Mouse (Mus musculus) urinary bladder, postnatal 36 days (tissue): ENCODE results near the gene Zbtb7a.
"Not testable (repeated sequence)": the region's sequence is repeated elsewhere in the genome, so short reads cannot be mapped to it uniquely, and the experiment has no call there.

ENCODE experiments used
- DNase-seq, 2 experiments: peaks; one replicate each; pipeline ENCODE4 v3.0.0; 2022; ENCODE audit warnings: low spot score in 2 of 2, mixed read lengths in 1 of 2

Zbtb7a gene

DNA sequence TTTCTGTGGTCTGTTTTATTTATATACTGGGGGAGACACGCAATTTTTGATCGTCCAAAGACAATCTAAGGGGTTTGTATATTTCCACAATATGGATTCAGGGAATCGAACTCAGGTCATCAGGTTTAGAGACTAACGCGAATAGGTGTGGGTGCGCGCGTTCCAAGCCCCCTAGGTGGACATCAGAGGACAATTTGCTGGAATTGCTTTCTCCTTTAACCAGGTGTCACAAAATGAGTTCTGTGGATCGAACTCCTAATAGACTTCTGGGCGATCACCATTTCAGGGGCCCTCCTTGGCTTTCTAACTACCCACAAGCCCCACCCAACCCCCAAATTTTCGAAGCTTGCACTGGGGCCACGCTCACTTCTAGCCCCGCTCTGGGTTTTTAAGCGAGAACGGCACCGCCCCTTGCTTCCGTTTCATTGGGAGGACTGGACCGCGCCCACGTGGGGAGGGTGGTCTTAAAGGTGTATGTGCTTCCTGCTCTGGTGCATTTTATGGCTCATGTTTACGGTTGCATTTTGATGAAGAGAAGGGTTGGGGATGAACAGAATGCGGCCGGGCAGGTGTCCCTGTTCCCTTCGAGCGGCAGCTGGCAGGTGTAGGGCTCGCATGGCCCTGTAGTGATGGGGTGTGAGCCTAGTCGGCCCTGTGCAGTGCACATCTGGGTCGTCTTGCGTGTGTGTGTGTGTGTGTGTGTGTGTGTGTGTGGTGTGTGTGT, 33.7 kb downstream of the Zbtb7a start:
- DNase-seq, result peak; percentile 79 to 88

DNA sequence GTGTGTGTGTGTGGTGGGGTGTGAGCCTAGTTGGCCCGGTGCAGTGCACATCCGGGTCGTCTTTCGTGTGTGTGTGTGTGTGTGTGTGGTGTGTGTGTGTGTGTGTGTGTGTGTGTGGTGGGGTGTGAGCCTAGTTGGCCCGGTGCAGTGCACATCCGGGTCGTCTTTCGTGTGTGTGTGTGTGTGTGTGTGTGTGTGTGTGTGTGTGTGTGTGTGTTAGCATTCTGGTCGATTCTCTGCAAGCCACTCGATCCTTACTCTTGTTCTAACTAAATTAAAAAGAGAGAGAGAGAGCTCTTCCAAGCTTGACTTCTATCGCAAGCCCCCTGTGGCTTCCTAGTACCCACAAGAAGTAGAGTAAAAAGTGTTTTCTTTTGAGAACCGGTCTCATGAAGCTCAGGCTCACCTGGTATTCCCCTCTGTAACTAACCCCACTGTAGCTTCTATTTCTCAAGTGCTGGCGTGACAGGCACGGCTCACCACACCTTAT, 34.4 kb downstream of the Zbtb7a start:
- DNase-seq, result not testable (repeated sequence)

GRCm38 (mm10) chr10:81173132-81173531, 38.1 kb downstream of the Zbtb7a start:
- peak in 1 of 2 experiments; percentile 79 for DNase-seq

DNA sequence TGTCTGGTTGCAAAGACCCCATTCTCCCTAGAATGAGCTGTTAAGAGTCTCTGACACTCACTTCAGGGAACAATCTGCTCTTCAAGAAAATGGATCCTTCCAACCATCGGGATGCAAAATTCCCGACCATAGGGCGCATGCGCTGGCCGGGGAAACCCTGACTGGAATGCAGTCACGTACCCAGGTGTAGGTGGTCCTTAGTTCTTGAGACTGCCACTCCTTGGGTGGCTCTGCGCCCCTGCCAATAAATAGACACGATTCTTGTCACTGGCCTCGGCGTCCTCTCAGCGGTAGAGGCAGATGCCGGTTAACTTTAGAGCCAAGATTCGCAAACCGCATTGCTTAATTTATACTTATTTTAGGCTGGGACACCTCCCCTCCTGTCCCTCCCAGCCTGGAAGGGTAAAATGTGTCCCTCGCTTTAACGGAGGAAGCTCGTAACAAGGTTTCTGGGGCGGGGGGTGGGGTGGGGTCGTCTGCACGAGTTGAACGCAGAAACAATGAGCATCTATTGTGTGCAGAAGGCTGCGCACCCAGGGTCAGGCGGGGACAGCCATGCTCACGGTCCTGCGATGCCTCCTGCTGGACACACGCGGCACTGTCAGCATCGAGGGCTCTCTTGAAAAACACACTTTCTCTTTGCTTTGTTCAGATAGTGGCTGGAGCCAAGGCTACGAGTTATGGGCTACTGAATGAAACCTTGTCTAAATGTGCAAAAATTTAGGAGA, 39.8 kb downstream of the Zbtb7a start:
- DNase-seq, result peak; percentile 82 to 88

- DNase-seq, result not testable (repeated sequence)
Measured at GRCm38 (mm10) chr10:81175345-81175701, 40.3 kb downstream of the Zbtb7a start.

DNA sequence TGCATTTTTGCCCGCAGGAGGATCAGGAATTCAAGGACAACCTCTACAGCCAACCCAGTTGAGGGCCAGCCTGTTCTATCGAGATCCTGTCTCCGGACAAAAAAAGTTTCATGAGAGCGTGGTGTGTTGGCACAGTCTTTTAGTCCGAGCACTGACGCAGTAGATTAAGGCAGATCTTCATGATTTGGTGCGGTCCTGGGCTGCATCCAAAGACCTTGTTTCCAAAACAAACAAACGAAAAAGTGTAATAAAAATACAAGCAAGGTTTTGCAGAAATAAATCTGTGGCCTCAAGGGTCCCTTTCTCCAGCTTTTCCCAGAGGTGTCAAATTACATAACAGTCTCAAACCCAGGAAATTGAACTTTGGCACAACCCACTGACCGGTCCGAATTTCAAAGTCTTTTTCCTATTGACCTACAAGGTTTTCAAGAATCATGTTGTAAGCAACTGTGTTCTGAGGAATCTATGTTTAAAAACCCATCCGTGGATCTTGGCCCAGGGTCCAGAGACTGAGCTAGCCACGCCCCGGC, 41.0 kb downstream of the Zbtb7a start:
- DNase-seq, result peak in 1 of 2 experiments; percentile 57

DNA sequence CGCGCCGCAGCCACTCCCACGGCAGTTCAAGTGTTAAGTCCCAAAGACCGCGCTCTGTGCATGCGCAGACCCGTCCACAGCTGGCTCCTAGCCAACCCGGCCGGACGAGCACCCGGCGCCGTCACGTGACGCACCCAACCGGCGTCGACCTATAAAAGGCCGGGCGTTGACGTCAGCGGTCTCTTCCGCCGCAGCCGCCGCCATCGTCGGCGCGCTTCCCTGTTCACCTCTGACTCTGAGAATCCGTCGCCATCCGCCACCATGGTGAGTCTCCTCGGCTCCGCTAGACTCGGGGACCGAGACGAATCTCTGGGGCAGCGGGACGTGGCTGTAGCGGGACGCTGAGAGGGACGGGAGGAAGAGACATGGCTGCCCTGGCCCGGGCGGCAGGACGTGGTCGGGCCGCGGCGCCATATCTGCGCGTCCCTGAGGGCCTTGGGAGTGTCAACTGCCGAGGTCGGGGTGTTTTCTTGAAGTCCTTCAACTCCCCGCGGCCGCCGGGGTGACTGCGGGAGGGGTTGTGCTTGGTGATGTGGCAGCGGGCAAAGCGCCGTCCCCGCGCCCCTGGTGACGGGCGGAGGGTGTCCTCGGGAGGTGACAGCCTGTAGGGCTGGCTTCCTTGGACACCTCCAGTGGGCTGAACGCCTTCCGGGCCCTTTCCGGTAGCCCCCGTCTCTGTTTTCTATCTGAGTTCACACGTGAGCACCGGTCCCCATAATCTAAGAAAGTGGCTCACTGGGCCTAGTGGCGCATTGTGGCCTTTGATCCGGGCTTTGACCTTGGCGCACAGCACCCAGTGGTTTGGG, 41.6 kb downstream of the Zbtb7a start, which contains the start of gene Eef2:
TSS of gene Eef2 (plus strand) at position 166 of the 806 bp plus-strand sequence.
- DNase-seq, result peak; percentile 98 to 99

DNA sequence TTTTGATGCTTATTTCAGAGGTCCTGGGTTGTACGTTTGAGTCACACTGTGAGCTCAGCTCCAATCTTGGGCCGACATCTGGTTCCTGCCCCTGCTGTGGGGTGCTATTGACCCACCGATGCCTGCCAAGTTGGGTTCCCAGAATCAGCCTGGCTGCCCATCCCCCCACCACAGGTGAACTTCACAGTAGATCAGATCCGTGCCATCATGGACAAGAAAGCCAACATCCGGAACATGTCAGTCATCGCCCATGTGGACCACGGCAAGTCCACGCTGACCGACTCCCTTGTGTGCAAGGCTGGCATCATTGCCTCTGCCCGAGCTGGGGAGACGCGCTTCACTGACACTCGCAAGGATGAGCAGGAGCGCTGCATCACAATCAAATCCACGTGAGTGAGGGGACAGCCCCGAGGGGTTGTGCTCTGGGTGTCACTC, 42.5 kb downstream of the Zbtb7a start:
- no peak for DNase-seq

DNA sequence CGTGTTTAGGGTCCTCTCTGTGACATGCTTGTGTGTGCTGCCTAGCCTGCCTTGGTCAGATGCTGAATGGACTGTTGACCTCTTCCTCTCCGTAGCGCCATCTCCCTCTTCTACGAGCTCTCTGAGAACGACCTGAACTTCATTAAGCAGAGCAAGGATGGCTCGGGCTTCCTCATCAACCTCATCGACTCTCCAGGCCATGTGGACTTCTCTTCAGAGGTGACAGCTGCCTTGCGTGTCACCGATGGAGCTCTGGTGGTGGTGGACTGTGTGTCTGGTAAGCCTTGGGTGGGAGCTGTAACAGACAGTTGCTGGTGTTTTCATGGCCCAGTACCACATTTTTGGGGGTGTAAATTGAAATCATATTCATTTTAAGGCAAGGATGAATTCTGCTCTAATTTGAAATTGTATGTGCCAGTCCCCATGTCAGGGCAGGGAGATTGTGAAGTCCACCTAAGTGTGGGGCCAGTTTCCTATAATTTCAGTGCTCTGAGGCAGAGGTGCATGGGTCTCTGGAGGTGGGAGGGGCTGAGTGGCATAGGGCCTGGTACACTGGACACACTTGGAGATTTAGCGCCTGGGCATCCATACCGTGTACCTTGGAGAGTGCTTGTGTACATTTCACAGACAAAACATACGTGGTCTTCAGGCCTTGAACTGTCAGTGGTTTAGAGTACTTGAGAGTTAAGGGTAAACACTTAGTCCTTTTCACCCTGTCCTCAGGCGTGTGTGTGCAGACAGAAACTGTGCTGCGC, 43.1 kb downstream of the Zbtb7a start:
- DNase-seq, result no peak

GRCm38 (mm10) chr10:81178927-81179326, 43.9 kb downstream of the Zbtb7a start:
- DNase-seq, result no peak

GRCm38 (mm10) chr10:81179451-81180342, 44.7 kb downstream of the Zbtb7a start:
- no peak for DNase-seq

- no peak for DNase-seq
Measured at GRCm38 (mm10) chr10:81180946-81181345, 45.9 kb downstream of the Zbtb7a start.

DNA sequence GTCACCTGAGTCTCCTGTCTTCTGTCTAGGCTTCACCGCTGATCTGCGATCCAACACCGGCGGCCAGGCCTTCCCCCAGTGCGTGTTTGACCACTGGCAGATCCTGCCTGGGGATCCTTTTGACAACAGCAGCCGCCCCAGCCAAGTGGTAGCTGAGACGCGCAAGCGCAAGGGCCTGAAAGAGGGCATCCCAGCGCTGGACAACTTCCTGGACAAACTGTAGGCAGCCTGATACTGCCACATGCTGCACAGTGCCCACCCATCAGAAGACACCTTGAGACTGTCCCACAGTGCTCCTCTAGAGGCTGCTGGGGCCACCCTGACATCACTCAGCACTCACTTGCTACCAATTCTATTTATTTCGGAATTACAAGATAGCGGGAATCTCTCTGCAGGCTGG, 46.8 kb downstream of the Zbtb7a start:
- not testable (repeated sequence) for DNase-seq

DNA sequence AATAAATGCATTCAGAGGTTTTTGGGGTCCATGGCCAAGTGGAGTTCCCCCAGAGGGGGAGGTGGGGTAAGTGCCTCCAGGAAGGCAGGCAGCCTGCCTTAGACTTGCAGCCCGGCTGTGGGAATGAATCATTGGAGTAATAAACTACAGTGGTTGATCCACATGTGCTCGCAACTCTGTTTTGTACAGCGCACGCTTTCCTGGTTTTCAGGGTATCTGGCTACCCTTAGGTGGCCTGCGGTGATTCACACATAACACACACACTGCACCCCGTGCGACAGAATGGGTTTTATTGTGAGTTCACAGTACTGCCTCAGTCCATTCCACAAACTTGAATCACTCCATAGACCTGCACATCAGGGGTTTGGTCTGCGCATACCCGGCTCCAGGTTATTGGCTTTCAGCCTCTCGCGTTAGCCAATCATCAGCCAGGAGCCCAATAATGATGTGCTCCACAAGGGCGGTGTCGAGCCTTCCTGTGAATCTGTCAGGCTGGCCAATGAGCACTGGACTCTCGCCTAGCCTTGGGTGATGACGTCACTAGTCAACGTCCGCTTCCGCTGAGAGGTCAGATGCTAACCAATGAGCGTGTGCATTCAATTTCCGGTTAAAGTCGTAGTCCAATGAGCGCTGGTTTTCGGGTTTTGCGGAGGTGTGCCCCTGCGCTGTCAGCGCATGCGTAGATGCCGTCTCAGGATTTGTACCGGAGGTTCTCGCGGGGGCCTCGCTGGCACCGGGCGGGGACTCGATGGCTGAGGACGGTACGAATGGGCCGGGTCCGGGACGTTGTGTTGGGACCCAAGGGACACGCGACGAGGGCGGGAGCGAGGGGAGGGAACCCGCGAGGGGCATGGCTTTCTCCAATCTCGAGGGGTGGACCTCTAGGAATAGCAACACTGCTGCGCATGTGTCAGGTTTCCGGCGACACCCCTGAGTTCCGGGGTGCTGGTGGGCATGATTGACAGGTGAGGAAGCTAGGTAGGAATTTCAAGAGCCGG, 47.6 kb downstream of the Zbtb7a start, which contains the start of gene Dapk3:
TSS of gene Dapk3 (plus strand) at position 670 of the 998 bp plus-strand sequence.
- peak; percentile 93 to 94 for DNase-seq

- DNase-seq, result no peak
Measured at GRCm38 (mm10) chr10:81183805-81184204, 48.8 kb downstream of the Zbtb7a start, which contains the start of gene 4930442H23Rik. TSS of gene 4930442H23Rik (minus strand) at chr10:81183849.

GRCm38 (mm10) chr10:81184765-81185164, 49.7 kb downstream of the Zbtb7a start:
- DNase-seq, result no peak

DNA sequence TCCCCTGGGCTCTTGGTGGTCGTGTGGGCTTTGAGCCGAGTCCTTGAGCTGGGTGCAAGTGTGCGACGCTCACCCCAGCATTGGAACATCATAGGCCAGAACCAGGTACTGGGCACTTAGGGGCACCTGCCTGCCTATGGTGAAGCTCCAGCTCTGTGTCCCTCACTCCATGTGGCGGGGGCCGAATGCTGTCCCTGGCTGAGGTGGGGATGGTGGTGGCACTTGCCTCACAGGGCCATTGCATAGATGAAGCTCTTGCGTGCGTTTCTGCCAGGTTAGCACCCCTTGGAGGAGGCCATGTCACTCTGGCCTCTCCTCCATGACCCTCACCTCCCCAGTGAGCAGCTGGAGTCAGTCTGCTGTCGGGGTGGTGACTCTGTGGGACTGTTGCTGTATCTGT, 52.1 kb downstream of the Zbtb7a start:
- DNase-seq, result no peak

- DNase-seq, result no peak
Measured at GRCm38 (mm10) chr10:81189821-81190220, 54.8 kb downstream of the Zbtb7a start.
